Mouse (Mus musculus) CH12.LX (cell line): ENCODE results near the gene Sema3c.

Source experiments
- IRF4 ChIP-seq: IDR thresholded peaks from 2 replicates; pipeline ENCODE4 v1.6.1; 2014; ENCODE audit warnings: low read depth, mild to moderate bottlenecking, inconsistent platforms, low read length, improper control_type of control experiment
- POLR2A ChIP-seq: IDR thresholded peaks from 2 replicates; pipeline ENCODE4 v1.6.1; 2011; ENCODE audit warnings: low read depth, mild to moderate bottlenecking, improper control_type of control experiment, low read length
- RAD21 ChIP-seq: IDR thresholded peaks from 2 replicates; pipeline ENCODE4 v1.6.1; 2011; ENCODE audit warnings: low read depth, mild to moderate bottlenecking, low read length, improper control_type of control experiment, moderate library complexity
- TCF12 ChIP-seq: IDR thresholded peaks from 2 replicates; pipeline ENCODE4 v1.6.1; 2014; ENCODE audit warnings: low read depth, mild to moderate bottlenecking, inconsistent platforms, low read length, improper control_type of control experiment
- ZKSCAN1 ChIP-seq: IDR thresholded peaks from 2 replicates; pipeline ENCODE4 v1.6.1; 2012; ENCODE audit warnings: low read depth, inconsistent platforms, low read length, improper control_type of control experiment, borderline replicate concordance

- no peak for TF ChIP-seq IRF4
- TF ChIP-seq POLR2A, result no peak
- no peak for TF ChIP-seq ZKSCAN1
- no peak for TF ChIP-seq TCF12
- TF ChIP-seq RAD21, result no peak
Observed at GRCm38 (mm10) chr5:17576069-17576468, 2.0 kb downstream of the Sema3c start.
